Mouse (Mus musculus) kidney, postnatal 14 days (tissue): ENCODE results near the gene Phf24.

Source experiments
- DNase-seq: peaks from one replicate; pipeline ENCODE4 v3.0.0; 2022; ENCODE audit warnings: mixed read lengths

Gene Phf24

GRCm38 (mm10) chr4:42915311-42915710, 1.1 kb upstream of the Phf24 start:
- DNase-seq = no peak

- no peak for DNase-seq
Observed at GRCm38 (mm10) chr4:42915966-42916365, 494 bp upstream of the Phf24 start.

- DNase-seq = no peak
Observed at GRCm38 (mm10) chr4:42917402-42917774, 928 bp downstream of the Phf24 start.

GRCm38 (mm10) chr4:42920726-42921125, 4.3 kb downstream of the Phf24 start:
- DNase-seq = no peak

GRCm38 (mm10) chr4:42921536-42921935, 5.1 kb downstream of the Phf24 start:
- no peak for DNase-seq

- DNase-seq = no peak
Observed at GRCm38 (mm10) chr4:42922056-42922455, 5.6 kb downstream of the Phf24 start.

GRCm38 (mm10) chr4:42922461-42922860, 6.0 kb downstream of the Phf24 start:
- DNase-seq = no peak

- DNase-seq = no peak
Observed at GRCm38 (mm10) chr4:42924095-42924710, 7.7 kb downstream of the Phf24 start.

GRCm38 (mm10) chr4:42928209-42928608, 11.7 kb downstream of the Phf24 start:
- DNase-seq = no peak

- DNase-seq = no peak
Observed at GRCm38 (mm10) chr4:42928952-42929351, 12.5 kb downstream of the Phf24 start.

GRCm38 (mm10) chr4:42932229-42932969, 15.9 kb downstream of the Phf24 start:
- DNase-seq = peak; percentile 28

GRCm38 (mm10) chr4:42933630-42934029, 17.2 kb downstream of the Phf24 start:
- DNase-seq = peak; percentile 73

- no peak for DNase-seq
Observed at GRCm38 (mm10) chr4:42941396-42941795, 24.9 kb downstream of the Phf24 start.

GRCm38 (mm10) chr4:42943341-42943740, 26.9 kb downstream of the Phf24 start:
- no peak for DNase-seq

- no peak for DNase-seq
Observed at GRCm38 (mm10) chr4:42944185-42944584, 27.7 kb downstream of the Phf24 start.

GRCm38 (mm10) chr4:42945043-42945442, 28.6 kb downstream of the Phf24 start:
- peak; percentile 58 for DNase-seq

GRCm38 (mm10) chr4:42945445-42945844, 29.0 kb downstream of the Phf24 start:
- no peak for DNase-seq

GRCm38 (mm10) chr4:42945952-42946351, 29.5 kb downstream of the Phf24 start:
- DNase-seq = peak; percentile 51

- no peak for DNase-seq
Observed at GRCm38 (mm10) chr4:42946733-42947290, 30.4 kb downstream of the Phf24 start.

GRCm38 (mm10) chr4:42948527-42948926, 32.1 kb downstream of the Phf24 start:
- no peak for DNase-seq

- no peak for DNase-seq
Observed at GRCm38 (mm10) chr4:42949051-42949675, 32.7 kb downstream of the Phf24 start.

- DNase-seq = peak; percentile 98
Observed at GRCm38 (mm10) chr4:42949676-42950051, 33.2 kb downstream of the Phf24 start, which contains the start of gene Dnajb5. Gene Dnajb5, plus strand, starts transcription at chr4:42949814.

- peak; percentile 91 for DNase-seq
Observed at GRCm38 (mm10) chr4:42950065-42950558, 33.7 kb downstream of the Phf24 start.
